Mouse (Mus musculus) hindbrain, embryonic 14.5 days (tissue): ENCODE results near the gene Nlrp6. TPM values are rescaled to one million over a fixed set of nuclear protein-coding genes. Genes with fewer than 3 reads are reported as not detected.

Experiments
- ATAC-seq: fragments of 200-750 bp; cut with Nextera tagmentation; 2 replicates; pipeline ENCODE4 v1.8.0; 2017; ENCODE audit warnings: moderate number of reproducible peaks, mild to moderate bottlenecking, moderate TSS enrichment, moderate library complexity; ENCODE audit not compliant: low FRiP score
- DNase-seq: peaks from one replicate; pipeline ENCODE4 v3.0.0-alpha.2; 2015; ENCODE audit warnings: low spot score
- H3K27ac ChIP-seq: fragments of 300-500 bp; sonication (generic); 2 replicates; pipeline ENCODE4 v1.5.1; 2014; ENCODE audit warnings: mild to moderate bottlenecking, moderate library complexity
- H3K27me3 ChIP-seq: fragments of 300-500 bp; sonication (generic); 2 replicates; pipeline ENCODE4 v1.6.1; 2014; ENCODE audit warnings: mild to moderate bottlenecking, low read length, mixed read lengths; ENCODE audit not compliant: control insufficient read depth, insufficient read depth
- H3K36me3 ChIP-seq: fragments of 300-500 bp; sonication (generic); replicated peaks from 2 replicates; pipeline ENCODE4 v1.6.1; 2014; ENCODE audit not compliant: control insufficient read depth, insufficient read depth
- H3K4me1 ChIP-seq: fragments of 300-500 bp; sonication (generic); replicated peaks from 2 replicates; pipeline ENCODE4 v1.6.1; 2014; ENCODE audit warnings: antibody characterized with exemption, low read length, mixed read lengths; ENCODE audit not compliant: control insufficient read depth, insufficient read depth
- H3K4me2 ChIP-seq: fragments of 300-500 bp; sonication (generic); replicated peaks from 2 replicates; pipeline ENCODE4 v1.6.1; 2014; ENCODE audit warnings: mild to moderate bottlenecking, moderate library complexity
- H3K4me3 ChIP-seq: fragments of 300-500 bp; sonication (generic); replicated peaks from 2 replicates; pipeline ENCODE4 v1.5.1; 2014; ENCODE audit warnings: mild to moderate bottlenecking, low read length
- H3K9ac ChIP-seq: fragments of 300-500 bp; sonication (generic); 2 replicates; pipeline ENCODE4 v1.6.1; 2014
- H3K9me3 ChIP-seq: fragments of 300-500 bp; sonication (generic); 2 replicates; pipeline ENCODE4 v1.6.1; 2016; ENCODE audit warnings: low read length; ENCODE audit not compliant: control insufficient read depth
- WGBS: fragments of 180-500 bp; shearing (Covaris S2); extraction: QIAGEN DNeasy Blood & Tissue Kit; methylation state at CpG from one replicate; pipeline ENCODE4 v1.1.7; 2014; 5-methylcytosine and 5-hydroxymethylcytosine counted together
- polyA plus RNA-seq: library from polyadenylated mRNA; unstranded; fragments of >200 nt; fragmentation: Nextera tagmentation; extraction: Ambion mirVana; gene quantifications from 2 replicates; pipeline ENCODE4 v1.2.1, GENCODE M21; 2014

The Nlrp6 gene
- polyA plus RNA-seq, 1 experiment from 2014 or later: 0.60 TPM

GRCm38 (mm10) chr7:140922398-140923069 is 1.8 kb downstream of the Nlrp6 start:
- Histone ChIP-seq H3K36me3 (no peaks in the 10 kb centered on the region), H3K9ac (peak overlapping the region; percentile 47), H3K27me3 (peaks cover 66% of the 10 kb centered on the region), H3K9me3 (no peaks in the 10 kb centered on the region), H3K27ac (no peak overlapping the region), H3K4me1 (peaks cover 11% of the 10 kb centered on the region; the same call in 1 of the 2 replicates), H3K4me3 (peak overlapping the region; percentile 40), H3K4me2 (peak overlapping the region; percentile 75)
- no peak; the same call in 1 of the 2 replicates for ATAC-seq
- DNase-seq: peak; percentile 26
- WGBS: under 1% methylated on average over 49 of the region's 49 CpGs

- Histone ChIP-seq H3K4me2 (peak overlapping the region; percentile 75), H3K36me3 (no peaks in the 10 kb centered on the region), H3K4me1 (peaks cover 11% of the 10 kb centered on the region; the same call in 1 of the 2 replicates), H3K27me3 (peaks cover 66% of the 10 kb centered on the region), H3K9me3 (no peaks in the 10 kb centered on the region), H3K4me3 (peak overlapping the region; percentile 40), H3K27ac (no peak overlapping the region), H3K9ac (peak overlapping the region; percentile 47)
- WGBS: 22% methylated on average over 30 of the region's 30 CpGs
- DNase-seq (peak; percentile 40), ATAC-seq (no peak)
These were observed 2.5 kb downstream of the Nlrp6 start for GRCm38 (mm10) chr7:140923070-140923775.

GRCm38 (mm10) chr7:140927181-140927580 is 6.5 kb downstream of the Nlrp6 start:
- peaks cover 32% of the 10 kb centered on the region for H3K27me3 ChIP-seq
- no peaks in the 10 kb centered on the region for H3K9me3 ChIP-seq
- H3K4me3 ChIP-seq: no peak overlapping the region
- H3K27ac ChIP-seq: no peak overlapping the region
- DNase-seq (no peak), ATAC-seq (no peak)
- WGBS: 89% methylated on average over 6 of the region's 6 CpGs
- no peak overlapping the region for H3K9ac ChIP-seq
- peaks cover 9% of the 10 kb centered on the region; the same call in 1 of the 2 replicates for H3K4me1 ChIP-seq
- H3K4me2 ChIP-seq: no peak overlapping the region
- no peaks in the 10 kb centered on the region for H3K36me3 ChIP-seq

GRCm38 (mm10) chr7:140938436-140938835 is 17.7 kb downstream of the Nlrp6 start:
- no peak for DNase-seq
- 0 out of 2 replicates have a peak, but pooled peaks cover 2% of the 10 kb centered on the region for H3K27me3 ChIP-seq
- no peak overlapping the region for H3K9ac ChIP-seq
- no peak overlapping the region for H3K4me3 ChIP-seq
- WGBS: 45% methylated on average over 3 of the region's 3 CpGs
- H3K4me1 ChIP-seq: peaks cover 16% of the 10 kb centered on the region; the same call in 1 of the 2 replicates
- no peaks in the 10 kb centered on the region for H3K9me3 ChIP-seq
- ATAC-seq: no peak
- H3K27ac ChIP-seq: no peak overlapping the region
- no peaks in the 10 kb centered on the region for H3K36me3 ChIP-seq
- H3K4me2 ChIP-seq: no peak overlapping the region

GRCm38 (mm10) chr7:140938896-140939295 is 18.2 kb downstream of the Nlrp6 start:
- DNase-seq: no peak
- Histone ChIP-seq H3K4me3 (no peak overlapping the region), H3K4me2 (no peak overlapping the region), H3K36me3 (no peaks in the 10 kb centered on the region), H3K9ac (no peak overlapping the region), H3K9me3 (no peaks in the 10 kb centered on the region), H3K27me3 (0 out of 2 replicates have a peak, but pooled peaks cover 2% of the 10 kb centered on the region), H3K27ac (no peak overlapping the region), H3K4me1 (peaks cover 16% of the 10 kb centered on the region; the same call in 1 of the 2 replicates)
- WGBS: 19% methylated on average over 2 of the region's 2 CpGs
- no peak for ATAC-seq

GRCm38 (mm10) chr7:140939669-140940171 is 19.0 kb downstream of the Nlrp6 start:
- no peak for DNase-seq
- peaks cover 16% of the 10 kb centered on the region; the same call in 1 of the 2 replicates for H3K4me1 ChIP-seq
- no peak overlapping the region for H3K9ac ChIP-seq
- ATAC-seq: no peak
- no peak overlapping the region for H3K27ac ChIP-seq
- H3K4me3 ChIP-seq: no peak overlapping the region
- no peaks in the 10 kb centered on the region for H3K9me3 ChIP-seq
- no peaks in the 10 kb centered on the region for H3K36me3 ChIP-seq
- 11% methylated on average over 8 of the region's 8 CpGs for WGBS
- 0 out of 2 replicates have a peak, but pooled peaks cover 2% of the 10 kb centered on the region for H3K27me3 ChIP-seq
- no peak overlapping the region; the same call in 1 of the 2 replicates for H3K4me2 ChIP-seq

GRCm38 (mm10) chr7:140941222-140942051 is 20.7 kb downstream of the Nlrp6 start, which contains the start of gene Pgghg:
Gene Pgghg, plus strand, starts transcription at chr7:140941391.
- peak; percentile 72 for DNase-seq
- no peaks in the 10 kb centered on the region for H3K36me3 ChIP-seq
- ATAC-seq: peak; percentile 79
- 4% methylated on average over 33 of the region's 33 CpGs for WGBS
- peak within 1 kb of the TSS; percentile 54 for H3K4me2 ChIP-seq
- H3K4me1 ChIP-seq: peaks cover 16% of the 10 kb centered on the region; the same call in 1 of the 2 replicates
- H3K9ac ChIP-seq: peak within 1 kb of the TSS; percentile 57
- no peaks in the 10 kb centered on the region for H3K9me3 ChIP-seq
- peak within 1 kb of the TSS; percentile 43 for H3K4me3 ChIP-seq
- H3K27me3 ChIP-seq: 0 out of 2 replicates have a peak, but pooled peaks cover 2% of the 10 kb centered on the region
- H3K27ac ChIP-seq: peak within 1 kb of the TSS; percentile 62; the same call in 1 of the 2 replicates

- no peak for DNase-seq
- Histone ChIP-seq H3K4me1 (peaks cover 16% of the 10 kb centered on the region; the same call in 1 of the 2 replicates), H3K27ac (no peak overlapping the region; the same call in 1 of the 2 replicates), H3K4me3 (peak overlapping the region; percentile 43), H3K36me3 (no peaks in the 10 kb centered on the region), H3K9ac (peak overlapping the region; percentile 57), H3K9me3 (no peaks in the 10 kb centered on the region), H3K4me2 (peak overlapping the region; percentile 54), H3K27me3 (0 out of 2 replicates have a peak, but pooled peaks cover 2% of the 10 kb centered on the region)
- ATAC-seq: no peak
- 71% methylated on average over 9 of the region's 9 CpGs for WGBS
These were observed 21.6 kb downstream of the Nlrp6 start for GRCm38 (mm10) chr7:140942341-140942740.
